Mouse (Mus musculus) kidney, postnatal 36 days (tissue): ENCODE results near the gene Rai1.

Source experiments
- DNase-seq, 2 experiments: peaks; one replicate each; pipeline ENCODE4 v3.0.0; 2021 to 2022; ENCODE audit warnings: mixed read lengths in 2 of 2

Rai1 gene

DNA sequence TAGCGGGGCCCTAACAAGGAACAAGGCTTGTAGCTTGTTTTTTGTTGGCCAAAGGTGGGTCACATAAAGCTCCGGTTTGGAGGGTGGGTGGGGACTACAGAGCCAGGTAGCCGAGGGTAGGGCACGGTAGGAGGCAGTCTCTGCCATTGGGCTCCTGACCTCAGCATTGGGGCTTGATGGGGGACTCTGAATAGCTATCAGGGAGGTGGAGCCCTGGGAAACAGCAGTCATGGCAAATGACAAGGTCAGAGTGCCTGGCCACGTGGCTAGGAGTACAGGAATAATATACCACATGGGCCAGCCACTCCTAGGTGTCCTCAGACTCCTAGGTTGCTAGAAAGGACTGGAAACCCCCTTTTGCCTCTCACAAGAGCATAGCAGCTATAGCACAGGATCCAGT is 91.5 kb downstream of the Rai1 start:
- no peak for DNase-seq

DNA sequence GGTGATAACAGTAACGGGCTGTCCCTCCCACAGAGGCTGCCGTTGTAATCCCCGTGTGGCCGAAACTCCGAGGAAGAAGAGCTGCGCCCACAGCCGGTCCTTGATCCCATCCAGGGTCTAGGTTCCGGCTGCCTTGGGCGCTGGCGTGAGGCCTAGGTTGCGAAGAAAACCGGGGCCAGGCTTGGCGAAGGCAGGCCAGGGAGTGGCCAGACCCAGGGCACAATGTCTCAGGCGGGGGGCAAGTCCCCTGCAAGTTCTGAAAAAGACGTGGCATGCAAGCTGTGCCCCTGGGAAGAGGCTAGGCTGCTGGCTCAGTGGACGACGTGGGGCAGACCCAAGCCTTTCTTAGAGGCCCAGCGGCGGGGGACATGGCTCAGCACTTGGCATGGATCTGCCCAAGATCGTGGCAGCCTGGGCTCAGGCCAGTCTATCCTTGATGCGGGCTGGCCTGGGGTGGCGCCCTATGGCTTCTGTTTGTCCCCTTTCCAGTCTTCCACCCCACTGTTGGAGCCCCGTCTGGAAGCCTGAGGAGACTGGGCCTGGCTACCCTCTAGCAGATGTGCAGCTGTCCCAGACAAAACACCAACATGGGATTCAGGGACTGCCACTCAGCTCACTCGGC is 93.3 kb downstream of the Rai1 start:
- DNase-seq = no peak

DNA sequence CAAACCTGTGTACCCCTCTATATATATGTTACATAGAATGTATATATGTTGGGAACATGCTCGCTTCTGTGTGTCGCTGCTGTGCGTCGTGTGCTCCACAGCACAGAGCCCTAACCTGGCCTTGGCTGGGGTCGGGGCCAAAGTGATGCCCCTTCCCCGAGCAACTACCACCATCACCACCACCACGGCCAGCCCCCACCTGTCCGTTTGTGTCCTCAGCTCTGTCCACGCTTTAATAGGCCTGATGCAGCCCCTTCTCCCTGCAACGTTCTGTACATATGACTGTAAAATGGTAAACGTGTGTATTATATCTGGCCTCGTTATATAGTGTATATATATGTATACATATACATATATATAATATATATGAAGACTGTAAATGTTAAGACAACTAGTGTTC is 93.8 kb downstream of the Rai1 start:
- no peak for DNase-seq

DNA sequence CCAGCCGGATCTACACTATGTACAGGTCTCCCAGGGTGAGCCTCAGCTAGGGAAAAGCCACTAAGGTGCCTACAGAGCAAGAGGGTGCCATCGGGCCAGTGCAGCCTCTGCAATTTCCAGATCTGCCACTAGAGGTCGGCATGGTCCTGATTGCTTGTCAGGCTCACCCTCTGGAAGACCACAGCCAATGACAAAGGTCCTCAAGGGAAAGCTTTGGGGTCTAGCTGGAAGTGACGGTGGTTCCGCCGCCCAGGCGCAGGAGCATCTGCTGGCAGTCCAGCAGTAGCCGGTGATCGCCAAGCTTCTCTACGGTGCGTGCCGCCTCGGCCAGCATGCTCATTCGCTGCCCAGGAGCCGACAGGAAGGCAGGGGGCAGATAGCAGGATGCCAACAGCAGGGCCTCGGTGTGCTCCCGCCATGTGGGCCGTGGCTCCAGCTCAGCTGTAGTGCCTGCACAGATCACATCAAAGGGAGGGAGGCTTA is 94.9 kb downstream of the Rai1 start:
- peak; percentile 92 to 97 for DNase-seq

DNA sequence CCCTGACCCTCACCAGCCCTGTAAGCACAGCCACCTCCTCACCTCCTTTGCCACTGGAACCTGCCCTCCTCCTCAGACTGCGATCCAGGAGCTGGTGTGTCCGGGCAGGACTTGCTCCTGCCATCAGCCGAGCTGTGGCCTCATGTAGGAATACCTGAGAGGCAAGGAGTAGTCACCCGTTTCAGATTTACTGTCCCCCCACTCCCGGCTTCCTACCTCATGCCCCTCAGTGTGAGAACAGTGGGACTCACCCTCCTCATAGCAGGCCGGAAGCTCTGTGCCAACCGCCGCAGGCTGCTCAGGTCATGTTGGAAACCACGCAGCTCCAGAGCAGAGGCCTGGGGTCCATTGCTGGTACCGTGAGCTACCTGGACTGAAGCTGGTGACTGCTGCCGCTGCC is 95.6 kb downstream of the Rai1 start:
- no peak for DNase-seq

DNA sequence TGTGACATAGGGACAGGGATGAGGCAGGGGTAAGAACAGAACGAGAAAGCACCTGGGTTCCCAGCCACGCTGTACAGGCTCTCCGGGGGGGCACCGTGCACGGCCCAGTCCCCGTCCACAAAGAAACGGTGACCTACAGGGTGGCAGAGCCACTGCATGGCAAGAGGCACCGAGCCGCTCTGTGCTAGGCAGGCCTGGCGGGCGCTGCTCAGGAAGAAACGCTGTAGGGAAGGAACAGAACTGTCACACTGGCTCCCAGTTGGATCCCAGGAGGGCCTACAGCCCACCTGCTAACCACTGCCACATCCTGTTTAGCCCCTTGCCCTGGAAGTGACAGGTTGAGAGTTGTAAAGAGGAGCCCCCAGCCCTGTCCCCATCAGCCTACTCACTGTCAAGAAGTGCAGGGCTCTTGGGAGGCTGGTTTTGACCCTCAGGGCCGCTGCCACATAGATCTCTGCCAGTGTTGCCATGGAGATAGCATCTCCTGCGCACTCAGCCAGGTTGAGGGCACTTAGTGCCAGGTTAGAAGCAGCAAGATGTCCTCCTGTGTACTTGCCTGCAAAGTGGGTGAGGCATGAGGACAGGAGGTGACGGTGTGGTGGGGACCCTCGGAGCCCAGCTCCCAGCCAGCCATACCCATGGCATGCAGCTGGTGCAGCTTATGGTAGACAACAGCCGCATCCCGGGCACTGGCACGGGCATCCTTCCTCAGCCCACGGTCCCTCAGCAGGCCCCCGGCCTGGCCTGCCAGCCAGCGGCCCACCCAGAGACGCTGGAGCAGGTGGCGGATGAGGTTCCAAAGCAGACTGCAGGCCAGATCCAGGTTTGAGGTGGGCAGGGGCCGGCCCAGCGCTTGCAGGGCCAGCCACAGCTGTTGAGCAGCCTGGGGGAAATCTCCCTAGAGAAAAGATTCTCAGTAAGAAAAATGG is 98.2 kb downstream of the Rai1 start:
- DNase-seq = no peak

DNA sequence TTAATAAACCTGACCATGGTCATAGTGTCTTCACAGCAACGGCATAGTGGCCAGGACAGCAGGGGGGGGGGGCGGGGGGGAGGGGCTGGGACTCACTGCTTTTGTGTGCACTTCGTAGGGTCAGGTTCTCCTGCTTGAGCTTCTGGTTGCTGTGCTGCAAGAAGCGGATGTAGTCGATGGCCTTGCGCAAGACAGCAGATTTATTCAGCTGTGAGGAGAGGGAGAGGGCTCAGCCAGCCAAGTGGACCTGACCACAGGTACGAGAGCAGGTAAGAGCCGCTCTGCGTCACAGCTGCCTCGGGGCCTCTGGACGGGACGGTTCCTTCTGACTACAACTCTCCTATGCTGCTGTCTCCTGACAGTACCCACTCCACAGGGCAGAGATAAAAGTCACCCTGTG is 100.2 kb downstream of the Rai1 start:
- no peak for DNase-seq

DNA sequence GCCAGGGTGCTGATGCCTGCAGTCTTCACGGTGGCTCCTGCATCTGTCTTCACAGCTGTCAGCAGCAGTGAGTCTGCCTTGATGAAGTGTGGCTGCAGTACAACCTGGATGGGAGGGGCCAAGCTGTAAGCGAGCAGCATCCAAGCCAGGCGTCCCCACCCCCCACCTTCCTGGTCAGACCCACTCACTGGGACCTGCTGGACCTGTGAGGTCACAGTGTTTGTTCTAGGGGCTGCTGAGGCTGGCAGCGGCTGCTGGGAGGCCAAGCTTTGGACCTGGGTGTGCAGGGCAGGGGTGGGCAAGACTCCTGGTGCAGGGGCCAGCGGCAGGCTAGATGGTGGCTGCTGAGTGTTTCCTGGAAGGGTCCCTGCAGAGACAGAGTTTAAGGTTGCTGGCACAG is 101.4 kb downstream of the Rai1 start:
- DNase-seq = no peak

DNA sequence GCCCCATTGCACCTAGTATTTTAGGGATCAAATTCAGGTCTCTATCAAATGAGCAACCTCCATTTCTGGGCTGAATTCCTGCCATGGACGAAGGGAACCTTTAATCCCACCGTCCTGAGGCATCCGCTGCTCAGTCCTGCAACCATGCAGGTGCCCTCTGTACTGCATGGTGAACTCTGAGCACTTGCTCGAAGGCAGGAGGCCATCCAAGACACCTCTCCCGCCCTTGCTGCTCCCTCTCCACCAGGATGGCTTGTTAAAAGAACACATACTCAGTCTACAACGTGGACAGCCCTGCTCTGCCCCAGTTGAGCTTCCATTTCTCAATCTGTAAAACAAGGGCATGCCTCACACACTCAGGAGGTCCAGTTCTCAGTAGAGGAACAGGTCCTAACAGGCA is 103.4 kb downstream of the Rai1 start:
- DNase-seq = peak; percentile 55 to 56

DNA sequence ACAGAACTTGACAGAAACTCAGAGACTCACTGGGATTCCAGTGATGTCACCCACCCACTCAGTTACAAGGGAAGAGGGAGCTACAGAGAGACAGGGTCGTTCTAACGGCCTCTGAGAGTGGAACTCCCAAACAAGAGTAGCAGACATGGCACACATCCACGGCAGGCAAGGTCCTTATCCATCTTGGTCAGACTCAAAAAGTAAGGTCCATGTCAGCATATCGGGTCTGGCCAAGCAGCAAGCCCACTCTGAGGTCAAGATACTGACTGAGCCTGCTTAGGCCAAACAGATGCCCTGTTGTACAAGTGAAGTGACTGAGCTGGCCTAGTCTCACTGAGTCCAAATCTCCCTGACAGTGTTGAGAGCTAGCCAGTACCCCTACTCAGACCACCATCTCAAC is 103.9 kb downstream of the Rai1 start:
- no peak for DNase-seq

DNA sequence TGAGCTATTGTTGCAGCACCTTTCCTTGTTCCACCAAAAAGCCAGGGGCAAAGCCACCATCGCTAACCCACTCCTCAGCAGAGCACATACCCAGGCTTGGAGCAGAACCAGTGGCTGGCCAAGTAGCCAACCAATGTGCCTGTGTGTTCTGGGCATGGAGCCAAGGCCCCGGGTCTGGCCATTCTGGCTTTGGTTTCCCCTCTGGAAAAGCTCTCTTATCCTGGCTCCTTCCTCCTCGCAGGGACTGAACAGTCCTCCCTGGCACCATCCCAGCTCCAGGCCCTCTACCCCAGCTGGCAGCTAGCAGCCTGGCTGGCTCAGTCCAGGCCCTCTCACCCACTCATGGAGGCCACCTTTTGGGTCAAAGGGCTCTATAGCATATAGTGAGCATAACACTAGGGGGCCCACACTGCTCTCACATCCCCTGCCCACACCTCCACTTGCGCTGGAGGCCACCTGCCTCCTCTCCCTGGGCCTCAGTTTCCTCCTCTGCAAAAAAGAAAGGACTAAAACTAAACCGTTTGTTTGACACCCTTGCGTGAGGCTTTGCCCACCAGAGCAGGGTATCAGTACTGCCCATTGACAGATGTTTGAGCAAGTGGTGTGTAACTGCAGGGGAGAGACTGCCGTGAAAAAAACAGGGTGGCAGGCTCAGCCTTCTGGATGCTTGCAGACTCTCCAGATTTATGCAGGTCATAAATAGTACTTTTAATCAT is 104.6 kb downstream of the Rai1 start:
- DNase-seq = peak; percentile 85 to 91

DNA sequence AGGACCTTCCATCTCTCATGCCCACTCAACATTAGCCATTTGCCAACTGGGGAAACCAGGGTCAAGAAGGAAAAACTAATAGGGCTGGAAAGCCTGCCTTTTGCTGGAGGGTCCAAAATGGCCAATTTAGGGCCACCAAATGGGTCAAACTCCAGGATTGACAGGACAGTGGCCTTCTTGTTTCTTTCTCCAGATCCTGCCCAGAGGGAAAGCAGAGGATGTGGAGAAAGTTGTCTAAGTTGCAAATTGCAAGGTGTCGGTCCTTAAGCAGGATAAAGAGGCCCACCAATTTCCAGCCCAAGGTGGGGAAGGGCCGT is 105.1 kb downstream of the Rai1 start:
- no peak for DNase-seq

DNA sequence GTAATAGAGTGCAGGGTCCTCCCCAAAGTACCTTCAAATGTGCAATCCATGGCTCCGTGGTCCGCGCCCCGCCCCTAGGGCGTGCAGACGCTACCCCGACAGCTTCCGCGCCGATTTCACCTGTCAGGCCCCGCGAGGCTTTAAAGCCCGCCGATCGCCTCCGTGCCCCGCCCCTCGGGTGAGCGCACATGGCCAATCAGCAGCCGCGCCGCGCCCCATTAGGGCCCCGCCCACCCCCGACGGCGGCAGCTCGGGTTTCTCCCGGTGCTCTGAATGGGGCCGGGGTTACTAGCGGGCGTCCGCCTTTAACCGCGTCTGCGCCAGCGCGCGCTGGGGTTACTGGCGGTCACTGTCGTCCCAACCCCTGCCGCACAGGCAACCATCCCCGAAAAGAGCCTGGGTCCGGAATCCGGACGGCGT is 105.5 kb downstream of the Rai1 start:
- DNase-seq = peak; percentile 96 to 99

DNA sequence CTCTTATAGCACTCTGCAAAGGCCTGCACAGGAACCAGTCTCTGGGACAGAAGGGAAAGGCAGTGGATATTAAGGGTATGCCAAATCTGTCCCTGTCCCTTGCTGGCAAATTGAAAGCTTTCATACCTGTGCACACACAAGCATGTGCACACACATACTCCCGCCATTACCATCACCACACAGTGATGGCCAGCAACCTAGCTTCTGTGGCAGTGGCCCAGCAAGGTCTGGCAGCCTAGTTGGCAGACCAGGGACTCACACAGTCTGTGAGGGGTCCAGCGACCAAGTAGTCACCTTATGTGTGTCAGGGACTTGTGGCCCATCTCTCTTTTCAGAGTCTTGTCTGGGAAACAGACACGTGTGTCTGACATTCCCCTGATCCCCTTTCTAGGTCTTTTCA is 106.3 kb downstream of the Rai1 start:
- no peak for DNase-seq

DNA sequence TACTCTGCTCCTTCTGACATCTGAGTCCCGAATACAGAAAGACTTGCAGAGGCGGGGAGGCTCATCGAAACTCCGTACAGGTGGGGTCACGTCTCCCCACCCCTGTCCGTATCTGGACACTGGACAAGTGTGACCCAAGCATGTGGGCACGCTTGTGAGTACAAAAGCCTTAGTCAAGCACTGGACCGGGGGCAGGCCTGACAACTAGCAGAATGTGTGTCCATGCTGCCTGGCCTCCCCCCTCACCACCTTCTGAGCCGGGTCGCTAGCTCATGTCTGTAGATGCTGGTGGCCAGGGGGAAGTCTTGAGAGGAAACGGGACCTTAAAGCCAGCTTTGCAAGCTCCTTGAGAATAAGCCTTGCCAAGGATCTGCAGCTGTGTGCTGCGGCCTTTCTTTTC is 106.9 kb downstream of the Rai1 start:
- no peak for DNase-seq

DNA sequence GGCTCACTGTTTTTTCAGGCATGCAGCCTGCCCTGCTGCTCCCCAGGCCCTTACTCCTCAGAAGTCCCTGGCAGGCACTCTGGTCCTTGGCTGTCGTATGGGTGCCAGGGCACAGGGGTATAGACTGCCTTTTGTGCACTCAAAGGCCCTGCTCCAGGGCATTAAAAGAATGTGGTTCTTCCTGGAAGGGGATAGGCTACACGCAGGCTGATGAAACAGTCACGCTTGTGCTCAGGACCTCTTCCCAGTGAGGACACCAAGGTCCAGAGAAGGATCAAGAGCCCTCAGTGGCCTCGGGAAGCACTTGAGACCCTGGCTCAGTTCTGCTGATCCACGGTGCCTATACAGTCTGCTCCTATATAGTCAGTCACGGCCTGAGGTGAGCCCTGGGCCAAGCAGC is 108.5 kb downstream of the Rai1 start:
- DNase-seq = no peak

DNA sequence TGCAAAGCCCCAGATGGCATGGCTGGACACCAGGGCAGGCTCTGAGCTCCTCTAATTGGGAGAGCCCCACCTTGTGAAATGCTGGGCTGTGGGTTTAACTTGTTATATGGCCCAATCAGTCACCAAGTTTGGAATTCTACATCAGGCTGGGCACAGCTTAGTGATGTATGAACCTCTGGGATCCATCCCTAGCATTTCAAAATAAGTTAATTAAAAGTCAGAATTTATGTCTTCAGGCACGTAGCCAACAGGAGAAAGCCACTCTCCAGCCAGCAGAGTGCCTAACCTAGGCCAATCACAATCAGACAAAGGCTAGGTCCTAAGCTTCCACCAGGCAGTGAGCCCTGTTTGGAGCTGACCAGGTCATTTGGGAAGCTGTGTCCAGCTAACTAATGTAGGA is 111.9 kb downstream of the Rai1 start:
- DNase-seq = peak in 1 of 2 experiments; percentile 35

DNA sequence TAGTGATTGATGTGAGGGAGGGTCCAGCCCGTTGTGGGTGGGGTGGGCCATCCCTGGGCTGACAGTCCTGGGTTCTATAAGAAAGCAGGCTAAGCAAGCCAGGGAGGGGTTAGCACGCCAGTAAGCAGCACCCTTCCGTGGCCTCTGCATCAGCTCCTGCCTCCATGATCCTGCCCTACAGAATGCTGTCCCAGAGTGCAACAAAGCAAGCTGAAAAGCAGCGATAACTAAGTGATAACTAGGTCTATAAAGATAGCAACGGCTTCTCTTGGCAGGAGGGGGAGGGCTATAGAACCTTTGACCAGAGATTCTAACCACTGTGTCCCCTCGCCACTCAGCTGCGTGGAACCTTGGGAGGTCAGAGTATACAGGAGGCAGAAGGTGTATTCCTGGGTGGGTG is 112.7 kb downstream of the Rai1 start:
- no peak for DNase-seq

DNA sequence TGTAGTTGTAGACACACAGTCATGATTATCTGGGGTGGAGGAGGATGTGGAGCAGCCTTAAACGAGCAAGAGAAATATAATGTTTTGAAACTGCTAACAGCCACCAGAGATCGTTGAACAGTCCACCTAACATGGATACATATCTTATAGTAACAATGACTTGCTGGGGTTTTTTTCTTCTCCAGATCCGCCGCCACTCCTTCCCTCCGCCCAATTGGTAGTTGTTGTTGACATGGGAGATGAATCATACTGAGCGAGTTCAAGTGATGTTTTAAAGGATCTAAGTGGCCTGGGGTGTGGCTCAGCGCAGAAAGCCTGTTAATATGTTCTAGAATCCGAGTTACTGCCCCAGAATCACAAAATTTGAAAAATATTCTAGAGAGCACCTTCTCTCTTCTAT is 114.8 kb downstream of the Rai1 start:
- DNase-seq = no peak

DNA sequence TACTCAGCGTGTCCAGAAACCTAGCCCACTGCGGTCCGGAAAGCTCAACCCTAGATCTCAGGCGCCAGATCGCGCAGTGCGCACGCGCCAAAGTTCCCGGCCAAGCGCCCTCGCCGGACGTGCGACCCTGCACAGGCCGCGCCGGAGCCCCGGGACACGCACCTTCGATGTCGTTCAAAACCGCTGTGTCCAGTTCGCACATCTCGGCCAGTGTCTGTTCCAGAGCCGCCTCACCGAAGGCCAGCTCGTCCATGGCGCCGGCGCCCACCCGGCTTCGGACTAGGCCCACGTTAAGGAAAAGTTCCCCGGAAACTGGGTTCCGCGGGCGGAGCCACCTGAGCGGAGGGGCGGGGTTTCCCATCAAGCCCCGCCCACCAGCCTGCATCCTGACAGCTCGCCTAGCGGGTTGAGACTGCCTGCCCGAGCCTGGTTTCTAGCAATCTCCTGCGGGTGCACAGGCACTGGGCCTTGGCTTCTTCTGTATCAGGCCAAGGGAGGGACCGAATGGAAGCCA is 115.5 kb downstream of the Rai1 start:
- peak; percentile 92 to 96 for DNase-seq

DNA sequence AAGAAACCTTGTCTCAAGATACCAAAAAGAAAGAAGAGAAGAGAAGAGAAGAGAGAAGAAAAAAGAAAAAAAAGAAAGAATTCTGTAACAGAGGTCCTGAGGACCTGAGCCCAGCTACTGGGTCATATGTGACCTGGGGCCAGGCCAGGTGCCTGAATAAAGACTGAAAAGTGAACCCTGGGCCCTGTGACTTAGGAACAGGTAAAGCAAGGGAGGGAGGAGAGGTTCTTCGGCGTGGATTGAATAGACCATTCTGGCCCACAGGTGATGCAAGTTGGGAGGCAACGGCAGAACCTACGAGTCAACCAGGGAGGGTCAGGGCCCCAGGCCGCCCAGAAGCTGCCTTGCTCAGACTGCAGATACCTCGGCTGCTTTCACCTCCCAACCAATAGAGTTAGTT is 116.6 kb downstream of the Rai1 start:
- DNase-seq = no peak

DNA sequence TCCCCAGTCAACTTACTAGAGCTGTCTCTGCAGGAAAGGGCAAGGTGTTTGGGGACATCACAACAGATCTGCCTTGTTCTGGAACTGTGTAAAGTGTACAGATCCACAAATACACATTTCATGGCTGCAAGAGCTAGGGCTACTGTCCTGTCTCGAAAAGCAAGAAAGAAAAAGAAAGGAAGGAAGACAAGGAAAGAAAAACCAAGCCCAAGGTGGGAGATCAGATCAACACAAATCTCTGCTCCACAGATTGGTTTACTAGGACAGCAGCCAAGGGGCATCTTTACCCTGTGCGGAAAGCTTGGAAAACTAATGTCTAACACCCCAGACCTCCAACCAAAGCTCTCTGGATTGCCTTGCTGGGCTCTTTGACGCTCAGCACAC is 117.3 kb downstream of the Rai1 start:
- no peak for DNase-seq

DNA sequence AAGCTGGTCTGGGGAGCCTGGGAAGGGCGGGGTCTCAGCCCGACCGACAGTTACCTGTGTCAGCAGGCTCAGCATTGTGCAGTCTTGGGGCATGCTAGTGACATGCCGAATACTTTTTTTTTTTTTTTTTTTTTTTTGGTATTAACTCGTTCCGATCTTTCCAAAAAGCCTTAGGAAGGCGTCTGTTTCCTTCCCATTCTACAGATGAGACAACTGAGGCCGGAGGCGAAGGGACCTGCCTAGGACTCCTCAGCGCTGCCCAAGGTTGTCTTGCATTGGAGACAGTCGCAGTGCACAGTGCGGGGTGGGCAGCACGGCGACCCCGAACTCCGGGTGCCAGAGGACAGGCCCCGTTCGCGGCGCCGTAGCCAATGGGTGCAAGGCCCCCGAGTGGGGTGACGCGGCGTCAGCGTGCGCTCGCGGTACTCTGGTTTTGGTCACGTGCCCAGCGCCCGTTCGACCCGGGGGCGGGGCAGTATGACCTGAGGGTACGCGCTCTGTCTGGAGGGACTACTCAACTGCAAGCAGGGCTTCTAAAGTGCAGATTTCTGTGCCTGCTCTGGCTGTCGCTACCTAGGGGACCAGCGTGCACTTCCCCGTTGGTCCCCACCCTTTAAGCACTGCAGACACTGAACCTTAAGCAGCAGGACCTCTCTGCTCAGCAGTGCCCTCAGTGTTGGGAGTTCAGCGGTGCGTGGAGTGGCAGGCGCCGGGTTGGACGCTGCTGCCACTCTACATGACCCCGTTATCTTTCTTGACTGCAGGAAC is 117.8 kb downstream of the Rai1 start, which contains the start of gene Srebf1:
TSS of gene Srebf1 (minus strand) at position 113 of the 768 bp plus-strand sequence.
- DNase-seq = peak; percentile 81 to 92
